Mouse (Mus musculus) layer of hippocampus, adult 11-12 months (tissue): Measurements from ENCODE around the gene Nek7.

Experiments used
- DNase-seq: peaks from one replicate; pipeline ENCODE4 v3.0.0; 2022; ENCODE audit warnings: low spot score

The Nek7 gene

GRCm38 (mm10) chr1:138607862-138608261 lies 12.1 kb downstream of the Nek7 start:
- no peak for DNase-seq

- DNase-seq = no peak
Observed at GRCm38 (mm10) chr1:138606771-138607170, 13.2 kb downstream of the Nek7 start.

- no peak for DNase-seq
Observed at GRCm38 (mm10) chr1:138604736-138605135, 15.2 kb downstream of the Nek7 start.

GRCm38 (mm10) chr1:138603974-138604373 lies 16.0 kb downstream of the Nek7 start:
- DNase-seq = no peak

GRCm38 (mm10) chr1:138598087-138598486 lies 21.9 kb downstream of the Nek7 start:
- no peak for DNase-seq

GRCm38 (mm10) chr1:138596127-138596706 lies 23.7 kb downstream of the Nek7 start:
- DNase-seq = no peak

GRCm38 (mm10) chr1:138594910-138595309 lies 25.0 kb downstream of the Nek7 start:
- DNase-seq = no peak

GRCm38 (mm10) chr1:138593922-138594321 lies 26.0 kb downstream of the Nek7 start:
- DNase-seq = no peak

- DNase-seq = no peak
Observed at GRCm38 (mm10) chr1:138592466-138592865, 27.5 kb downstream of the Nek7 start.

- DNase-seq = no peak
Observed at GRCm38 (mm10) chr1:138590451-138591022, 29.4 kb downstream of the Nek7 start.

- no peak for DNase-seq
Observed at GRCm38 (mm10) chr1:138589126-138589525, 30.8 kb downstream of the Nek7 start.

GRCm38 (mm10) chr1:138587812-138588211 lies 32.1 kb downstream of the Nek7 start:
- no peak for DNase-seq

- no peak for DNase-seq
Observed at GRCm38 (mm10) chr1:138586891-138587290, 33.0 kb downstream of the Nek7 start.

- DNase-seq = no peak
Observed at GRCm38 (mm10) chr1:138584423-138585013, 35.4 kb downstream of the Nek7 start.

- DNase-seq = no peak
Observed at GRCm38 (mm10) chr1:138582225-138582624, 37.7 kb downstream of the Nek7 start.

- DNase-seq = no peak
Observed at GRCm38 (mm10) chr1:138579822-138580492, 40.0 kb downstream of the Nek7 start.

- no peak for DNase-seq
Observed at GRCm38 (mm10) chr1:138579207-138579606, 40.7 kb downstream of the Nek7 start.

GRCm38 (mm10) chr1:138576803-138577202 lies 43.1 kb downstream of the Nek7 start:
- DNase-seq = peak; percentile 35

- DNase-seq = no peak
Observed at GRCm38 (mm10) chr1:138576066-138576697, 43.8 kb downstream of the Nek7 start.

GRCm38 (mm10) chr1:138575629-138576028 lies 44.3 kb downstream of the Nek7 start:
- no peak for DNase-seq

- DNase-seq = no peak
Observed at GRCm38 (mm10) chr1:138571565-138572361, 48.2 kb downstream of the Nek7 start.

- no peak for DNase-seq
Observed at GRCm38 (mm10) chr1:138571038-138571441, 48.9 kb downstream of the Nek7 start.
